Mouse (Mus musculus) embryonic facial prominence, embryonic 15.5 days (tissue): ENCODE data around the gene Vmn1r210. TPM values are rescaled to one million over a fixed set of nuclear protein-coding genes. Genes with fewer than 3 reads are reported as not detected.
"Not testable (repeated sequence)": the region's sequence is repeated elsewhere in the genome, so short reads cannot be mapped to it uniquely, and the experiment has no call there.

Experiments
- ATAC-seq: fragments of 200-750 bp; cut with Nextera tagmentation; 2 replicates; pipeline ENCODE4 v1.8.0; 2017; ENCODE audit warnings: low read depth, moderate TSS enrichment; ENCODE audit not compliant: insufficient number of reproducible peaks, low FRiP score, low TSS enrichment
- H3K27ac ChIP-seq: fragments of 300-500 bp; sonication (generic); replicated peaks from 2 replicates; pipeline ENCODE4 v1.5.1; 2015; ENCODE audit warnings: mild to moderate bottlenecking, inconsistent platforms
- H3K27me3 ChIP-seq: fragments of 300-500 bp; sonication (generic); 2 replicates; pipeline ENCODE4 v1.6.1; 2015; ENCODE audit warnings: inconsistent platforms
- H3K36me3 ChIP-seq: fragments of 300-500 bp; sonication (generic); 2 replicates; pipeline ENCODE4 v1.6.1; 2015; ENCODE audit warnings: mild to moderate bottlenecking, inconsistent platforms
- H3K4me1 ChIP-seq: fragments of 300-500 bp; sonication (generic); 2 replicates; pipeline ENCODE4 v1.6.1; 2015; ENCODE audit warnings: inconsistent platforms
- H3K4me2 ChIP-seq: fragments of 300-500 bp; sonication (generic); replicated peaks from 2 replicates; pipeline ENCODE4 v1.6.1; 2015; ENCODE audit warnings: mild to moderate bottlenecking, inconsistent platforms
- H3K4me3 ChIP-seq: fragments of 300-500 bp; sonication (generic); replicated peaks from 2 replicates; pipeline ENCODE4 v1.5.1; 2015; ENCODE audit warnings: mild to moderate bottlenecking, inconsistent platforms
- H3K9ac ChIP-seq: fragments of 300-500 bp; sonication (generic); 2 replicates; pipeline ENCODE4 v1.6.1; 2015; ENCODE audit warnings: inconsistent platforms
- H3K9me3 ChIP-seq: fragments of 300-500 bp; sonication (generic); replicated peaks from 2 replicates; pipeline ENCODE4 v1.6.1; 2016; ENCODE audit warnings: inconsistent platforms
- WGBS: fragments of 180-500 bp; shearing (Covaris S2); methylation state at CpG from one replicate; pipeline ENCODE4 v1.1.7; 2015; 5-methylcytosine and 5-hydroxymethylcytosine counted together
- polyA plus RNA-seq: library from polyadenylated mRNA; unstranded; fragments of >200 nt; fragmentation: Nextera tagmentation; extraction: Ambion mirVana; gene quantifications from 2 replicates; pipeline ENCODE4 v1.2.1, GENCODE M21; 2015

The Vmn1r210 gene
- not detected in 2 replicates for polyA plus RNA-seq

DNA sequence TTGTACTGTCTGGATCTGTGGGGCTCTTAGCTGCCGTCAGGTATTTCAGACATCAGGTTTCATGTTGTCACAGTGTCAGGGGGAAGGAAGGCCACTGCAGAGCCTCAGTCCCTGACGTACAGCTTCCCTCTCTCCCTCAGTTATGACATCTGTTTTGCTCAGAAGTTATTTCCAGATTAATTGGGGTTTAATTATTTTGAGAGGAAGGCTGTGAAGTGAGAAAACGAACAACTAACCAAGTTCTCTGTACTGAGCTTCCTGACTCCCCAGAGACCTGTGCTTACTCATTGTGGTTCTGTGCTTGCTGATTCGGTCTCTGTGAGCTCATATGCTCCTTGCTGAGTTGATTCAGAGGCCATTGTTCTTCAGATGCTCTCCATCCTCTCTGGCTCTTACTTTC, at the start of gene Vmn1r210:
Vmn1r210 (minus strand) TSS at position 101 of the 400 bp plus-strand sequence.
- 42% methylated on average over 4 of the region's 4 CpGs for WGBS
- H3K9ac ChIP-seq, result no peak within 1 kb of the TSS
- ATAC-seq, result no peak

DNA sequence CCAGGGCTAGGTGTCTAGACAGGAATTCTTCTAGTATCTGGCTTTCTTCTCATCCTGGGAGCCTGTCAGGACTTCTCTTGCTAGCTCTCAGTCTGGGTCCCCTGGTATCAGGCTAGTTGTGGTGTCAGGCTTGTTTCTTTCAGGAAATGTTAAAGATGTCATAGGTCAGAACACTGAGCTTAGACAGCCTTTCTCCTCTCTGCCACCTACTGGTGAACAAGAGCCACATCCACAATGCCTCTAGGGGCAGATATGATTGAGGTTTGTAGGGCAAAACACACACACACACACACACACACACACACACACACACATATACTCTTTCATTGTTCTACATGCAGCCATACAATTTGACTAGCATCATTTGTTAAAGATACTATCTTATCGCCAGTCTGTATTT, 48.1 kb upstream of the Vmn1r210 start:
- 96% methylated on average over 1 of the region's 1 CpGs for WGBS
- ATAC-seq, result no peak
- H3K4me2 ChIP-seq, result no peak overlapping the region
- no peaks in the 10 kb centered on the region for H3K9me3 ChIP-seq
- no peaks in the 10 kb centered on the region for H3K27me3 ChIP-seq
- no peaks in the 10 kb centered on the region for H3K4me1 ChIP-seq
- H3K27ac ChIP-seq, result no peak overlapping the region
- no peaks in the 10 kb centered on the region for H3K36me3 ChIP-seq
- H3K9ac ChIP-seq, result no peak overlapping the region
- H3K4me3 ChIP-seq, result no peak overlapping the region

More for the DNA sequence above, at the start of gene Vmn1r210:
- no peak within 1 kb of the TSS for H3K4me3 ChIP-seq
- no peaks in the 10 kb centered on the region for H3K4me1 ChIP-seq
- H3K36me3 ChIP-seq, result no peaks in the 10 kb centered on the region
- no peak within 1 kb of the TSS for H3K4me2 ChIP-seq
- H3K27me3 ChIP-seq, result no peaks in the 10 kb centered on the region
- H3K9me3 ChIP-seq, result no peaks in the 10 kb centered on the region
- H3K27ac ChIP-seq, result no peak within 1 kb of the TSS

DNA sequence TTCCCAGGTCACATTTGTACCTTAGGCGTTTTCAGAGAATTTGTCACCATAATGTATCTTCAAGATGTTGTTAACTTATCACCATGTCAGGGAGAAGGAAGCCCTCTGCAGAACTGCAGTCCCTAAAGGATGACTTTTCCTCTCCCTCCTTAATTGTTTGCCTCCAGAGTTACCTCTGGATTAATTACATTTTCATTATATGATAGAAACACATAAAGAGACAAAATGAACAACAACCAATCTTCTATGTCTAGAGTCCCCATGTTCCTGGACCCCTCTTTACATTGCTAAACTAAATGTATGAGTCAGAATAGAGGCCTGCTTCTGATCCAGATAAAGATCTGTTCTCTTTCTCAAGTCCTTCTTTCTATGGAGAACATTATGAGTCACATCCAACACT, 26.3 kb upstream of the Vmn1r210 start, which contains the start of gene Vmn1r211:
Vmn1r211 (minus strand) TSS at position 101 of the 400 bp plus-strand sequence.
- no peaks in the 10 kb centered on the region for H3K4me1 ChIP-seq
- no peak within 1 kb of the TSS for H3K27ac ChIP-seq
- no peak within 1 kb of the TSS for H3K9ac ChIP-seq
- ATAC-seq, result no peak
- no peaks in the 10 kb centered on the region for H3K9me3 ChIP-seq
- H3K4me2 ChIP-seq, result no peak within 1 kb of the TSS
- no peaks in the 10 kb centered on the region for H3K27me3 ChIP-seq
- H3K36me3 ChIP-seq, result no peaks in the 10 kb centered on the region
- WGBS, result 88% methylated on average over 1 of the region's 1 CpGs
- no peak within 1 kb of the TSS for H3K4me3 ChIP-seq

GRCm38 (mm10) chr13:22854760-22855159, 23.6 kb upstream of the Vmn1r210 start:
- H3K9me3 ChIP-seq, result no peaks in the 10 kb centered on the region
- no peaks in the 10 kb centered on the region for H3K36me3 ChIP-seq
- 62% methylated on average over 4 of the region's 4 CpGs for WGBS
- no peaks in the 10 kb centered on the region for H3K27me3 ChIP-seq
- H3K27ac ChIP-seq, result no peak overlapping the region
- no peak overlapping the region for H3K4me3 ChIP-seq
- H3K4me2 ChIP-seq, result no peak overlapping the region
- ATAC-seq, result no peak
- H3K9ac ChIP-seq, result no peak overlapping the region
- no peaks in the 10 kb centered on the region for H3K4me1 ChIP-seq

DNA sequence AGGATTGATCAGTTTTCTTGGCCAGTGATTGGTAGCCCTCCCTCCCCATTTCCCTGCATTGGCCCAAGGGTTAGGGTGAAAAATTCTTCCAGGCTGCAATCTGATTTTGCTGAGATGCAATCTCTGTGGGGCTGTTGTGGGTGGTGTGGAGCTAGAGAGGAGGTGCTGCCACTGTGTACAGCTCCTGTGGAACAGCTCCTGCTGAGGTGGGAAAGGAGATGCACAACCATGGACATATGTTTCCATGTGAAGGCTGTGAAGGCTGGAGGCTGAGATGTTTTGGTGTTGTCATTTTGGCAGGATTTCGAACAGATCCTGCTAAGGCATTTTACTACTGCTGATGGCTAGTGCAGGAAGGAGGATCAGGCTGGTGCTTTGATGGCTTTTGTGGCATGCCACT, 15.7 kb upstream of the Vmn1r210 start:
- H3K9ac ChIP-seq, result no peak overlapping the region
- no peaks in the 10 kb centered on the region for H3K4me1 ChIP-seq
- H3K9me3 ChIP-seq, result no peaks in the 10 kb centered on the region
- no peak overlapping the region for H3K4me3 ChIP-seq
- 71% methylated on average over 1 of the region's 1 CpGs for WGBS
- no peak overlapping the region for H3K27ac ChIP-seq
- H3K36me3 ChIP-seq, result no peaks in the 10 kb centered on the region
- no peaks in the 10 kb centered on the region for H3K27me3 ChIP-seq
- no peak overlapping the region for H3K4me2 ChIP-seq
- ATAC-seq, result no peak

DNA sequence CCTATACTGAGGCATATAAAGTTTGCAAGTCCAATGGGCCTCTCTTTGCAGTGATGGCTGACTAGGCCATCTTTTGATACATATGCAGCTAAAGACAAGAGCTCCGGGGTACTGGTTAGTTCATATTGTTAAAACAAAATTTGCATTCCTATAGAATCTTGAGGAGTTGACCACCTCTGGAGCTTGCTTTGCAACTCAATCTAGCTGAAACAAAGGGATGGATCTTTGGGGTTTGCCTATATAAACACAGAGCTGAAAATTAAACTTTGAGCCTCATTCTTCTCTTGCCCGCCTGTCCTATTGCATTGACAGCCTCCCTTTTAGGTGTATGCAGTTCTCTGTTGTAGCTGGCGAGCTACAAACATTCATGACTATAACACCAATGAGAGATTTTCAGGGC, 13.2 kb upstream of the Vmn1r210 start:
- H3K9ac ChIP-seq, ATAC-seq, H3K27me3 ChIP-seq, H3K4me2 ChIP-seq, H3K27ac ChIP-seq, H3K4me1 ChIP-seq, H3K4me3 ChIP-seq, H3K9me3 ChIP-seq, H3K36me3 ChIP-seq: not testable (repeated sequence)
- 63% methylated on average over 3 of the region's 3 CpGs for WGBS

- not testable (repeated sequence) for ATAC-seq, H3K9me3 ChIP-seq, H3K36me3 ChIP-seq, H3K9ac ChIP-seq, H3K4me1 ChIP-seq, H3K27me3 ChIP-seq, H3K4me3 ChIP-seq, H3K27ac ChIP-seq, H3K4me2 ChIP-seq
- WGBS, result 33% methylated on average over 7 of the region's 7 CpGs
These were observed 1.8 kb downstream of the Vmn1r210 start for GRCm38 (mm10) chr13:22829395-22829794.

DNA sequence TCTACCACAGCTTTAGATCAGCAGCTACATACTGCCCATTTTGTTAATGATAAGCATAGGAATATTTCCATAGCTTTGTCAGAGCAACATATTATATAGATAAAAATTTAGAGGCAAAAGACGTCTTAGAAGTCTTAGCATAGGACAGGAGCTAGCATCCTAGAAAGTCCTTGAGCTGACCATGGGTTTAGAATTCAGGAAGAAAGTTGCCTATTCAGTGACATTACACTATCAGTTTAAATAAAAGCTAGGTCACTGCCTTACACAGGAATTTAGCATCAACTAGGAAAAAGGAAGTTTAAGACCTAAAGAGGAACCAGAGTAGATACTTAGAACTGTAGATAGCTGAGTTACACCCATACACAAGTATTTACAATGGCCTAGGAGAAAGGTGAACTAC, 9.5 kb downstream of the Vmn1r210 start:
- not testable (repeated sequence) for H3K27me3 ChIP-seq, H3K4me3 ChIP-seq, H3K9me3 ChIP-seq, ATAC-seq, H3K4me1 ChIP-seq, H3K36me3 ChIP-seq, H3K27ac ChIP-seq, H3K4me2 ChIP-seq, H3K9ac ChIP-seq
- whole genome bisulfite sequencing, result 88% methylated on average over 1 of the region's 1 CpGs

- not testable (repeated sequence) for H3K27me3 ChIP-seq, H3K36me3 ChIP-seq, H3K9ac ChIP-seq, ATAC-seq, H3K4me1 ChIP-seq, H3K4me2 ChIP-seq, H3K27ac ChIP-seq, H3K4me3 ChIP-seq, H3K9me3 ChIP-seq
These were observed 21.6 kb downstream of the Vmn1r210 start, which contains the start of gene Vmn1r209 for GRCm38 (mm10) chr13:22809582-22809981. Gene Vmn1r209 (minus strand): TSS chr13:22809682.

DNA sequence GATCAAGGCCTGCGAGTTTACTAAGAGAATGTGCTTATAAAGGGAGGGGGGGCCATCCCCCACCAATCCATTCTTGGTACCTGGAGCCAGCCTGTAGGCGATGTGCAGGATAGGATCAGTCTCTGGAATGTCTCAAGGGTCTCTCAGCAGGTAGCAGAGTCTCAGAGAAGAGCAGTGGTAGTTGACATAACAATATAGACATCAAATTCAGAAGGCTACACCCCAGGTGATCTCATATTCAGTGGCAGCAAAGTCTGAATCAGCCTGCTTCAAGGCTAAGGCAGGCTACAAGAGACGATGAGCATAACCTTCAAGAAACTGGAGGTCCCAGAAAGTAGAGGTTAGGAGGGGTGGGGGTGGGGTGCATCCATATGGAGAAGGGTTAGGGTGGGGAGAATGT, 43.1 kb downstream of the Vmn1r210 start:
- H3K36me3 ChIP-seq, H3K27ac ChIP-seq, H3K9me3 ChIP-seq, H3K4me2 ChIP-seq, ATAC-seq, H3K4me3 ChIP-seq, H3K27me3 ChIP-seq, H3K4me1 ChIP-seq, H3K9ac ChIP-seq: not testable (repeated sequence)
- 66% methylated on average over 3 of the region's 3 CpGs for WGBS

DNA sequence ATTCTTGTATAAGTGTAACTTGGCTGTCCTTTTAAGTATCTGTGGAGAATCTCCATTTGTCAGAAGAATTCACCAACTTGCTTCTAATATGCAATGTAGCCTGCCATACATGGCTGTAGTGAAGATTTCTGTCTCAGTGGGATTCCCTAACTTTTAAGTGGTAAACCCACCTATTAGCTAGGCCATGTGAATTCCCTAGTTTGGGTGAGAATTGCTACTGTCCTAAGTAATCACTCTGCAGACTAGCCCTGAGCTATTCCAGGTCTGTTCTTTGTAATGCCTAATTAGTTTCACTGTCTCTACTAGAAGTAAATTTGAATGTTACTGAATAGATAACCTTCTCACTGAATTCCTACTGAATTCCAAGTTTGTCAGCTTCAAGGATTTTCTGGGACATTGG, 47.0 kb downstream of the Vmn1r210 start:
- not testable (repeated sequence) for H3K27me3 ChIP-seq, H3K9ac ChIP-seq, H3K9me3 ChIP-seq, H3K4me1 ChIP-seq, ATAC-seq, H3K27ac ChIP-seq, H3K4me3 ChIP-seq, H3K36me3 ChIP-seq, H3K4me2 ChIP-seq

- H3K36me3 ChIP-seq, H3K27ac ChIP-seq, ATAC-seq, H3K4me3 ChIP-seq, H3K4me2 ChIP-seq, H3K27me3 ChIP-seq, H3K9ac ChIP-seq, H3K9me3 ChIP-seq, H3K4me1 ChIP-seq: not testable (repeated sequence)
- WGBS, result no CpG with 5 or more reads among the region's 7 CpGs
These were observed 53.8 kb downstream of the Vmn1r210 start, which contains the start of gene Vmn1r208 for GRCm38 (mm10) chr13:22777300-22777699. Gene Vmn1r208 (minus strand): TSS chr13:22777400.
